Mouse (Mus musculus): ENCODE results near the gene Polr2a. TPM values are rescaled to one million over a fixed set of nuclear protein-coding genes. Genes with fewer than 3 reads are reported as not detected.
"Not testable (repeated sequence)": the region's sequence is repeated elsewhere in the genome, so short reads cannot be mapped to it uniquely, and the experiment has no call there.

Gene Polr2a
- total RNA-seq, 2 experiments from 2014 or later = 53.3 to 53.6 TPM

DNA sequence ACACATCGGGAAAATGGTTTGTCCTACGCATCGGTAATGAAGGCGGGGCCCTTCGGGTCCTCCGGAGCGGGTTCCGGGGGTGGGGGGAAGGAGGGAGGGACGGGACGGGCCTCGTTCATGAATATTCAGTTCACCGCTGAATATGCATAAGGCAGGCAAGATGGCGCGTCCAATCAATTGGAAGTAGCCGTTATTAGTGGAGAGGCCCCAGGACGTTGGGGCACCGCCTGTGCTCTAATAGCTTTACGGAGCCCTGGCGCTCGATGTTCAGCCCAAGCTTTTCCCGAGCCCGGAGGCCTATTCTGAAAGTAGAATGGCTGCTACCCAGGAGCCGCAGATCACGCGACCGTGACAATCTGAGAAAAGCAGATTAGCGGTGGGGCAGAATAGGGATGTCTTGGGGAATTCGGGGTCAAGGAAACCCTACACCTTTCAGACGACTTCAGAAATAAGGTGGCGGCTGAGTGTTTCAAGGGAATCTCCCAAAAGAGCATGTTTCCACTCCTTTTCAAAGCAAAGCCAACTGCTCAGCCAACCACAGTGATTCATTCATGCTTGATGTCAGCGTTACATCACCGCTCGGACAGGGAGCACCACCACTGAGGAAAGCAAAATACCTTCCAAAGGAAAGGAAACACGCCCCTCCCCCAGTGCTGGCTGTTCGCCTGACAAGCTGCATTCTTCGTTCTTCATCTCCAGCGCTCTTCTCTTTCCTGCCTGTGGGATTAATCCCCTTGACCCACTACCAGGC, 709 bp upstream of the Polr2a start:
- intact Hi-C loops (cut with DNase I) = loop anchor here (1.0 to 2.0 kb wide), 5 partner anchors 7 to 118 kb away; partner anchors contain the start of genes Nlgn2 and Senp3
- DNase-seq (ENCODE audit: low spot score in 2 of 2) = peak; percentile 86 to 96

DNA sequence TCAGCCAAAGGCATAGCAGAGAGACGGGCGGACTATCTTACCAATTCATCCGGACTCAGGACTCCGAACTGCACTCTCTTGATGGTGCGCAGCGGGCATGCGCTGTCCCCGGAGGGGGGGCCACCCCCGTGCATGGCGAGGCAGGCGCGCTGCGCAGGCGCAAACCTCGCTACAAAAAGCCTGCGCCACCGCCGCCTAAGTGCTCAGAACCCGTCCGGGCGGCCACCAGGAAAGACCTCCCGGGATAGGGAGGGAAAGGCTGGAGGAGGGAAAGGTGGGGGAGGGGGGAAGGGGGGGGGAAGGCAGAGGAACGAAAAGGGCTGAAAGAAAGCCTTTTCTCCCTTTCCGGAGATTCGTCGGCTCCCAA, 364 bp downstream of the Polr2a start:
- intact Hi-C loops (cut with DNase I) = loop anchor here (1.0 to 2.0 kb wide), 5 partner anchors 8 to 119 kb away; partner anchors contain the start of genes Nlgn2 and Senp3
- peak; percentile 97 for DNase-seq (ENCODE audit: low spot score in 2 of 2)

DNA sequence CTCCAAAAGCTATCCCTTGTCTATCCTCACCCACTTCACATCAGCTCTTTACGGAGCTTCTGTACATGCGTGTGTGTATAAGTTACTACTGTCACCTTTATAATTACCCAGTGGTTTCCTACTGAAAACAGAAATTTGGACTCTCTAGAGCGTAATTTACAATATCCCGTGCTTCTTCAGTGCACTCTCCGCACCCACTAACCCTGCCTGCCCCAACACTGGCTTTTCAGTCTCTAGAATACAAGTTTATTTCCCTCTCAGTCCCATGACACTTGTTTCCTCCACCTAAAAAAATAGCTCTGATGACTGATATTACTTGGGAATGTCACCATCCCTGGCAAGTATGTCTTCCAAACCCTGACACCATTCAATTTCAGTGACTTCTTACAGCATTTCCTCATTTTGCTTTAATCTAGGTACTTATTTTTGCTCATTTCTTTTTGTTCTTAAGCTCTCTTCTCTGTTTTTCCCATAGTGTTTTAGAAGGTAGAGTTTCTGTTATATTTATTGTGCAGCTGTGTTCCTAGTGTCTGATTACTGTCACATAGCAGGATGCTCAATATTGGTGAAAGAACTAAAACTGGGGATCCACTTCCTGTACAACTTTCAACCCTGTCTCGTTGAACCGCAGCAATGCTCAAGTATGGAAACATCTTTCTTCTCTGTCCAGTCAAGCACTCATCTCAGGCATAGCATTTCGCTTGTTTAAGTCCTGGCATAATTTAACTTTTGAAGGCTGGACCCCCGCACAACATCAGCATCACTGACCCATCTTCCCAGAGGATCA, 941 bp downstream of the Polr2a start:
- intact Hi-C loops (cut with DNase I) = loop anchor here (1.0 to 2.0 kb wide), 5 partner anchors 9 to 119 kb away; partner anchors contain the start of genes Nlgn2 and Senp3

DNA sequence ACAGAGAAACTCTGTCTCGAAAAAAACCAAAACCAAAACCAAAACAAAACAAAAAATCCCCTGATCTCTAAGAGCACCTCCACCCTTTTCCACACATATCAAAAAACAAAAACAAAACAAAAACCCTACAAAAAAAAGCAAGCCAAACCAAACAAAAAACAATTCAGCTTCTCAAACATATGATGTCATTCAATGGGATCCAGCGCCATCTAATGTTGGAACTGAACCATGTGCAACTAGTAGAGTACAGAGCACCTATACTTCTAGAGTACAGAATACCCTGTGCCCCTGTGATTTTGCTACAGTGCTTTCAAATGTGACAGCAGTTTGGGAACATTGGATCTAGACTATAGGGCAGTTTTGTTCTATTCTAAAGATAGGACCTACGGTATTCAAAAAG, 3.7 kb downstream of the Polr2a start:
- intact Hi-C loops (cut with DNase I) = no loop called here
- DNase-seq (ENCODE audit: low spot score in 2 of 2) = peak in 1 of 2 experiments; percentile 55

More for the DNA sequence above, 941 bp downstream of the Polr2a start:
- no peak for DNase-seq (ENCODE audit: low spot score in 2 of 2)

DNA sequence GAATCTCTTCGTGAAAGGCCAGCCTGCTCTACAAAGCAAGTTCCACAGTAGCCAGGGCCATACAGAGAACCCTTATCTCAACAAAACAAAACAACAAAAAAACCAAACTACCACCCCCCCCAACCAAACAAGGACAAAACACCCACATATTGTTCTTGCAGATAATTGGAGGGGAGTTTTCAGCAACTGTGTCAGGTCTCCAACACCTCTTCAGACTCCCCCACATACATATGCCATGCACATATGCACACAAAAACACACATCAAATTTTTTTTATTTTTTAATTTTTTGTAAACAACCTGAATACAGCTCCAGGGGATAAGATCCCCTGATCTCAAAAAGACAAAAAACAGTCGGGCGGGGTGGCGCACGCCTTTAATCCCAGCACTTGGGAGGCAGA, 4.2 kb downstream of the Polr2a start:
- intact Hi-C loops (cut with DNase I) = no loop called here
- no peak for DNase-seq (ENCODE audit: low spot score in 2 of 2)

DNA sequence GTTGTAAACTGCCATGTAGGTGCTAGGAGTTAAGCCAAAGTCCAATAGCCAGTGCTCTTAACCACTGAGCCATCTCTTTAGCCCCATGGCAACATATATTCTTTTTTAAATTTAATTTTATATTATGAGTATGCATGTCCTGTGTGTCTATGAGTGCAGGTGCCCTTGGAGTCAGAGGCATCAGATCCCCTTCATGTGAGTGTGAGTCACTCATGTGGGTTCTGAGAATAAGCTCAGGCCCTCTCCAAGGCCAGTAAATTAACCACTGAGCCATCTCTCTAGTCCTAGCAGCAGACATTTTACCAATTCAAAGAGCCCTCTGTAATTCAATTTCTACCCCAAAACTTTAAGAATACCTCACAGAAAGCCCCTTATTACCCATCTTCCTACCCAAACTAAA, 5.8 kb downstream of the Polr2a start:
- intact Hi-C loops (cut with DNase I) = no loop called here
- DNase-seq (ENCODE audit: low spot score in 2 of 2) = no peak

DNA sequence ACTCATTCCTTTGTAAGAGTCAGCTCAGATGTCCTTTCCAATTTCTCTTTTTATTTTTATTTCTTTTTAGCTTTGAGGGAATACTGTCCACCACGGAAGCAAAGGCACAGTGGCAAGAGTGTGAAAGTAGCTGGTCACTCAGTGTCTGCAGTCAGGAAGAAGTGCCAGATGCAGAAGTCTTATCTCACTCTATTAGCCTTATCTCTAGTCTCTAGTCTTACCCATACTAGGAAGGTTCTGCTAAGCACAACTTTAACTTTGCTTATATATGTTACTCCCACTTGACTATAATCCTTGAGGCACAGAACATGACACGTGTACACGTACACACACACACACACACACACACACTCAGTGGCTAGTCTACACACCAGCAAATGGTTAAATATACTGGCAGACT, 6.8 kb downstream of the Polr2a start:
- intact Hi-C loops (cut with DNase I) = no loop called here
- no peak for DNase-seq (ENCODE audit: low spot score in 2 of 2)

DNA sequence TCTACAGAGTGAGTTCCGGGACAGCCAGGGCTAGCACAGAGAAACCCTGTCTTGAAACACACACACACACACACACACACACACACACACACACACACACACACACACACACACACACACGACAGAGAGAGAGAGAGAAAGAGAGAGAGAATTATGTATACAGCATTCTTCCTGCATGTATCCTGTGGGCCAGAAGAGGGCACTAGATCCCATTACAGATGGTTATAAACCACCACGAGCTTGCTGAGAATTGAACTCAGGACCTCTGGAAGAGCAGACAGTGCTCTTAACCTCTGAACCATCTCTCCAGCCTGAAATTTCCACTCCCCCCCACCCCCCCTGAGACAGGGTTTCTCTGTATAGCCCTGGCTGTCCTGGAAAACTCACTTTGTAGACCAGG, 27.0 kb downstream of the Polr2a start:
- intact Hi-C loops (cut with DNase I) = not testable (repeated sequence)

DNA sequence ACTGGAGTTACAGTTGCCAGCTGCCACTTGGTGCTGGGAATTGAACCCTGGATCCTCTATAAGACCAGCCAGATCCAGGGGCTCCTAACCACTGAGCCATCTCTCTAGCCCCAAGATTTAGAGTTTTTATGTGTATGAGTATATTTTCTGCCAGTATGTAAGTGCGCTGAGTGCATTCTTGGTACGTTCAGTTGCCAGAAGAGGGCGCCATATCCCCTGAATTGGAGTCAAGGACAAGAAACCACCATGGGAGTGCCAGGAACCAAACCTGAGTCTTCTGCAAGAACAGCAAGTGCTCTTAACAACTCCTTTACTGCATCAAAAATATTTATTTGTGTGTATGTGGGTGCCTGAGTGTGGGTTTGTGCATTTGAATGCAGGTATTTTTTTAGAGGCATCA, 29.4 kb downstream of the Polr2a start:
- DNase-seq (ENCODE audit: low spot score in 2 of 2) = no peak
- intact Hi-C loops (cut with DNase I) = no loop called here

More for the DNA sequence above, 27.0 kb downstream of the Polr2a start:
- not testable (repeated sequence) for DNase-seq (ENCODE audit: low spot score in 2 of 2)

DNA sequence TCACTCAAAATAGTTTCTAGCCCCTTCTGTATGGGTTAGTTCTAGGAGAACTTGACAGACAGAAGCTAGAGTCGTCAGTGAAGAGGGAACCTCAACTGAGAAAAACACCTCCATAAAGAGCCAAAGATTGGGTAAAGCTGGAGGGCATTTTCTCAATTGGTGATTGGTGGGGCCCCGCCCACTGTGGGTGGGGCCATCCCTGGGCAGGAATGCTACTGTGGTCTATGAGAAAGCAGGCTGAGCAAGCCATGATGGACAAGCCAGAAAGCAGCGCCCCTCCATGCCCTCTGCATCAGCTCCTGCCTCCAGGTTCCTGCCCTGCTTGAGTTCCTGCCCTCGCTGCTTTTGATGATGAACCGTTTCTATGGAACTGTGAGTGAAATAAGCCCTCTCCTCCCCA, 32.5 kb downstream of the Polr2a start:
- intact Hi-C loops (cut with DNase I) = no loop called here
- no peak for DNase-seq (ENCODE audit: low spot score in 2 of 2)

DNA sequence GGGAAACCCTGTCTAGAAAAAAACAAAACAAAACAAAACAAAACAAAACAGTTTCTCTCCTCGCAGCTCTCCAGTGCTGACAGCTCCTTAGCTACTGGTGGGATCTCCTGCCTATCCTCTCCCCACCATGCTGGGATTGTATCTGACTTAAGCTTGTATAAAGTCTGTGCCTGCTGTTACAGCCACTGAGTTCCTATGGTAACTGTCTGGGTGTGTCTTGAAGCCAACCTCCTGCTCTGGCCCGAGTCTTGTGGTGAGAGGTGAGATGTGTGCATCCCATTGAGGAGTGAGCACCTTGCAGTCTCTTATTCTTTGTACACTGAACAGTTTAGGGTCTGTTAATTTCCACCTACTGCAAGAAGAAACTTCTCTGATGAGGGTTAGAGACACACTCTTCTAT, 35.4 kb downstream of the Polr2a start:
- no peak for DNase-seq (ENCODE audit: low spot score in 2 of 2)
- intact Hi-C loops (cut with DNase I) = no loop called here

DNA sequence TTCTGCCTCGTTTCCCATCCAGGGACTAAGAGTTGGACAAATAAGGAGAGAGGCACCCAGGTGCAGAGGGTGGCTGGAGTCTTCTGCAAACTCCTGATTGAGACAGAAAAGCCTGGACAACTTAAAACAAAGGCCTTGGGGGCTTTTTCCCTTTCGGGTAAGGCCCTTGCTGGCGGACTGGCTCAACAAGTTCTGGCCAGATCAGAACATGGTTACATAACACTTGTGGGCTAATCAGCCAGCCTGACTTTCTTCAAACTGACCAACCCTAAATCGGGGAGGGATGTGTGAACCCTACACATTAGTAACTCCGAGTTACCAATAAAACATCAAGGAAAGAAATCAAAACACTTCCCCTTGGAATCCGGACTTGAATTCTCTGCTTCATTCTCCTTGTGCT, 37.6 kb downstream of the Polr2a start:
- intact Hi-C loops (cut with DNase I) = no loop called here

DNA sequence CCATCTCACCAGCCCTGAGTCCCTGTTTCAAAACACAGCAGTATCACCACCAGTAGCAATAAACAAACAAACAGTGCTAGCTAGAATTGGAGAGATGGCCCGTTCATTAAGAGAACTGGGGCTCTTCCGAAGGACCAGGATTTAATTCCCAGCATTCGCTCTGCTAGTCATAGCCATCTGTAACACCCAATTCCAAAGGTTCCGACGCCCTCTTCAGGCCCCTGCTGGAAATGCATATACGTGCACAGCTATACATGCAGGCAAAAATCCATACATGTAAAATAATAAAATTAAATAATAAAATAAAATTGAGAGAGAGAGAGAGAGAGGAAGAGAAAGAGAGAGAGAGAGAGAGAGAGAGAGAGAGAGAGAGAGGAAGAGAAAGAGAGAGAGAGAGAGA, 39.0 kb downstream of the Polr2a start:
- intact Hi-C loops (cut with DNase I) = no loop called here
- no peak for DNase-seq (ENCODE audit: low spot score in 2 of 2)

More for the DNA sequence above, 37.6 kb downstream of the Polr2a start:
- DNase-seq (ENCODE audit: low spot score in 2 of 2) = no peak

DNA sequence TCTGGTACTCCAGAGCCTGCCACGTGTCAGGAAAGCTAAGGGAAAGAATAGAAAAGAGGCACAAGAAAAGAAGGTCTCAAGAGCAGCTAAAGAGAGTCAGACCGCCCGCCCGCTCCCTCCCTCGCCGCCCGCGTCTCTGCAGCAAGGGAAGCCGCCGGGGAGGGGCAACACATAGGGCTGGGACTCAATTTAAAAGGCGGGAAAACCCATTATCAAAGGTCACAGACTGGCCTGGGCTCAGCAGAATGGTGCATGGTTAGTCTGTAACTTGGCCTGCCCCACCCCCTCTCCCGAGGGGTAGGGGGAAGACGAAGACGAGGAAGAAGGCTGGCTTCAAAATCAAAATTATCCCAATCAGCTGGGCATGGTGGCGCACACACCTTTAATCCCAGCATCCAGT, 39.8 kb downstream of the Polr2a start:
- DNase-seq (ENCODE audit: low spot score in 2 of 2) = no peak
- intact Hi-C loops (cut with DNase I) = no loop called here

DNA sequence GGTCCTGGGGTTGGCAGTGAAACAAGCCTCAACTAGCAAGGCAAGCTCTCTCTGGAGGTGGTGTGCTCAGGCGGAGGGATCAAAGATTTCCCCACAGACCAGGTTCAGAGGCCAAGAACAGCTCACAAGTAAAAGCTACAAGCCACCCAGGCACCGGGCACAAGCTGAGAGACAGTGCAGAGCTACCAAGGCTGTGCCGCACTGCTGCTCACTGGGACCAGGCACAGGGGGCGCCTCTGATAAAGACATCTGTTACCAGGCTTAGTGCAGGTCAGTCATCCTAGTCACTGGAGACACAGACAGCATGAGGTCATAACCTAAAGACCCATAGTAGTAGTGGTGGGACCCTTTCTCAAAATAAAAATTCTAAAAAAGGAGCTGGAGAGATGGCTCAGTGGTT, 41.5 kb downstream of the Polr2a start:
- intact Hi-C loops (cut with DNase I) = no loop called here
- no peak for DNase-seq (ENCODE audit: low spot score in 2 of 2)

DNA sequence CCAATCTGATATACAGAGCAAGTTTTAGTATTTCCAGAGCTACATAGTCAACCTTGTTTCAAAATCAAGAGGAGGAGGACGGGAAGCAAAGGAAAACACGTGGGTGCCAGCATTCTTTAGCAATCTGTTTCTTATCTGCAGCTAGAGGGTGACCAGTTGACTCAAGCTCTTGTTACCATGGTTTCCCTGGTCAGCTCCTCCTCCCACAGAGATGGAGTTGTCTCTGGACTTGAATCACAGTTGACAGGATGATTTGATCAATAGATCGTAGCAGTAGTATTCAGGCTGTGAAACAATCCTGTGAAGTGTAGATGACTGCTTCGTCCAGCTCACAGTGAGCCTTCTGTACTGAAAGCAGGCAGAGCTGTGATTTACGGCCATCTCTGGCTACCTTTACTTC, 42.5 kb downstream of the Polr2a start:
- intact Hi-C loops (cut with DNase I) = no loop called here
- DNase-seq (ENCODE audit: low spot score in 2 of 2) = peak; percentile 15 to 54

DNA sequence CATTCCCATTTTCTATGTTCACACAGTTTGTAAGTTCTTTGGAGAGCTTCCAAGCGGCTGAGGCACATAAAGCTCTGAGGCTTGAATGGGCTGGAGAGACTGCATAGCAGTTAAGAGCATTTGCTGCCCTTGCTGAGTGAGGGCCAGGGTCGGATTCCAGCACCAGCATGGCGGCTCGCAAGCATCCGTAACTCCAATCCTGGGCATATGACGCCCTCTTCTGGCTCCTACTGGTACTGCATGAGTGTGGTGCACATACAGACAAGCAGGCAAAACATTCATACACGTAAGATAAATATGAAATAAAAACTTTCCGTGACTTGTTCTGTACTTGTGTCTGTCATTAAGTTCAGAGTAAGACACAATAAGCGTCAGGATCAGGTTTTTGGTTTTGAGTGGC, 43.0 kb downstream of the Polr2a start:
- intact Hi-C loops (cut with DNase I) = no loop called here
- DNase-seq (ENCODE audit: low spot score in 2 of 2) = no peak

DNA sequence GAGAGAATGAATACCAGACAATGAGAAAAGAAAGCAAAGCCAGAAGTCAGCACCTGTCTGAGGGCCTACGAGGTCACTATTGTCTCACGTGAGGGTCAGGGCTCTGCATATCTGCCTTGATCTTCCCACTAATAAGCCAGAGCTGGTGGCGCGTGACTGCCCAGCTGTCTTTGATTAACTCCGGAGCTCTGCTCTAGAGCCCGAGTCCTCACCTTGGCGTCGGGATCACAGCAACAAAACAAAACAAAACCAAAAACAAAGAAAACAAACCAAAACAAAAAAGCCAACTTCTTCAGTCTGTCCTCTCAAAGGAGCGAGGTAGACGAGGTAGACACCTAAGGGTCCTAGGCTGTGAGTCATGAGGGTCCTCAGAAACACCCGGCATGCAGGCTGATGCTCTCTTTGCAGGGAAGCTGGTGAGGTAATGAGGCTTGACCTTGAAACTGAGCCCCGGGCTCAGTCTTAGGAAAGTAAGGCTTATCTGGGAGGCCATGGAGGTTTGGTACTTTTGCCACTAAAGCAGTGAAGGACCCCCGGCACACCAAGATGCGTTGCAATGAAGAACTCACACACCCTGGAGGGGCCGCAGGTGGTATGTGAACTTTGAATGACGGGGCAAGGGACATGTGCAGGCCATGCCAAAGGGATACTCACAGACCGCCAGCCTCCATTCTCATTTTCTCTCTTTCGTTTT, 43.7 kb downstream of the Polr2a start:
- intact Hi-C loops (cut with DNase I) = no loop called here

DNA sequence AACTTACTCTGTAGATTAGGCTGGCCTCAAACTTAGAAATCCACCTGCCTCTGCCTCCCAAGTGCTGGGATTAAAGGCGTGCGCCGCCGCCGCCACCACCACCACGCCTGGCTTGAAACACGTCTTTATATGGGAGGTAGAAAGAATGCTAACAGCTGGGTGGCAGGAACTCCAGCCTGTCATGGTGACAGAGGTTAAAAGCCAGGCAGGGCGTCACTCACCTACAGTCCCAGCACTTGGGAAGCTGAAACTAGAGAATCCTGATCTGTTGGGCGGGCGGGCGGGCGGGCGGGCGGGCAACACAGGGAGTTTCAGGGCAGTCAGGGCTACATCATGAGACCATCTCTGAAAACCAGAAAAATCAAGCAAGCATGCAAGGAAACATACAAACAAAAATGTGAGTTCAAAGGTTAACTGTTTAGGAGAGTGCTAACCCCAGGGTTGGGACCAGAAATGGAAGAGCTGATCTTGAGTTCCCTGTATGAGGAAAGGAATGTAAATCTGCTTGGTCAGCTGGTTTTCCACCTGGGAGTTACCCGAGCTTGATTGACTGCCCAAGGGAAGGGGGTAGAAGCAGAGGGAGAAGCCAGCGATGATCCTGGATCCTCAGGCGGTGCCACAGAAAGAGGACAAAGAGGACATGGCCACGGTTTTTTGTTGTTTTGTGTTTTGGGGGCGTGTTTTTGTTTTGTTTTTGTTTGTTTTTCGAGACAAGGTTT, 45.3 kb downstream of the Polr2a start:
- no peak for DNase-seq (ENCODE audit: low spot score in 2 of 2)
- intact Hi-C loops (cut with DNase I) = no loop called here

More for the DNA sequence above, 43.7 kb downstream of the Polr2a start:
- DNase-seq (ENCODE audit: low spot score in 2 of 2) = no peak

DNA sequence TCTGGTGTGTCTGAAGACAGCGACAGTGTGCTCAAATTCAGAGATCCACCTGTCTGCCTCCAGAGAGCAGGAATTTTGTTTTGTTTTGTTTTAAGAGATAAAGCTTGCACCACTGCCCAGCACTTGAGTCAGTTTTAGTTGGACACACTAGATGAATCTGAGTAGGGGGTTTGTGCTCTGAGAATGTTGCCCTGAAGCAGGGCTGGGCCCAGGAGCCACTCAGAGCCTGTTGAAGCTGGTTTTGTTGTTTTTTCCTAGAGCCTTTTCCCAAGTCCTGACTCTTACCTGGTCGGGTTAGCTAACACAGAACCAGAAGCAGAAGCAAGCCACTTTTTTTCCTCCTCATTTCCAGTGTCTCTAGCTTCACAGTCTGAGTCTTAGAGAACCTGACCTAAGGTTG, 47.4 kb downstream of the Polr2a start:
- DNase-seq (ENCODE audit: low spot score in 2 of 2) = no peak
- intact Hi-C loops (cut with DNase I) = no loop called here
